Mouse (Mus musculus) ovary, postnatal 36 days (tissue): ENCODE results near the gene Gm28051.

Experiments
- DNase-seq: peaks from one replicate; pipeline ENCODE4 v3.0.0; 2022; ENCODE audit warnings: low spot score, mixed read lengths

The Gm28051 gene

DNA sequence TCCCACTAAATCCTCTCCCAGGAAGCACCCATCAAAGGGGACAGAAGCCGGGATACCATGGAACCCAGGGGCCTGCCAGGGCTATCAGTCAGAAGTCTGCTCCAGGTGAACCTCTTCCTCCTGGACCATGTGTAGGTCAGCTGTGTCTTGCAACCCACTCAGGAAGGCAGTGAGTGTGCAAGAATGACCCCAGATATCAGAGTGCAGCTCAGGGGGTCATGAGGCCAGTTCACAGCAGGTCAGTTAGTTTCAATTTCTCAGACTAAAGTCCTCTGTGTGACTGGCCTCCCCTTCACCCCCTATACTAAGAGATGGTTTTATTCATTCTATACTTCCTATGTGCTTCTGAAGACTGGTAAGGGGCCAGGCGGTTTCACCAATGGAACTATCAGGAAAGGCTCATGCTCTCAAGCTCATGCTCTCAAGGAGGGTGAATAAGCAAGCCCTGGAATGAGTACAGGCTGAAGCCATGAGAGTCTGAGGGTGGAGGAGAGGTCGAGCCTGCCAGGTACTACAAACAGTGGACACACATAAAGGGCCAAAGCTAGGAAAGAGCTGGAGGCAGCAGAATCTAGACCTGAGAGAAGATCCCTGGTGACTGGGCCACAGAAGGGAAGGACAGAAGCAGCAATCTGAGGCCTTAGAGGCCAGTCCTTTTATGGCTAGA is 72.7 kb downstream of the Gm28051 start:
- no peak for DNase-seq

GRCm38 (mm10) chr12:102683979-102684378 is 73.6 kb downstream of the Gm28051 start:
- no peak for DNase-seq

GRCm38 (mm10) chr12:102683438-102683837 is 74.1 kb downstream of the Gm28051 start:
- DNase-seq, result no peak

DNA sequence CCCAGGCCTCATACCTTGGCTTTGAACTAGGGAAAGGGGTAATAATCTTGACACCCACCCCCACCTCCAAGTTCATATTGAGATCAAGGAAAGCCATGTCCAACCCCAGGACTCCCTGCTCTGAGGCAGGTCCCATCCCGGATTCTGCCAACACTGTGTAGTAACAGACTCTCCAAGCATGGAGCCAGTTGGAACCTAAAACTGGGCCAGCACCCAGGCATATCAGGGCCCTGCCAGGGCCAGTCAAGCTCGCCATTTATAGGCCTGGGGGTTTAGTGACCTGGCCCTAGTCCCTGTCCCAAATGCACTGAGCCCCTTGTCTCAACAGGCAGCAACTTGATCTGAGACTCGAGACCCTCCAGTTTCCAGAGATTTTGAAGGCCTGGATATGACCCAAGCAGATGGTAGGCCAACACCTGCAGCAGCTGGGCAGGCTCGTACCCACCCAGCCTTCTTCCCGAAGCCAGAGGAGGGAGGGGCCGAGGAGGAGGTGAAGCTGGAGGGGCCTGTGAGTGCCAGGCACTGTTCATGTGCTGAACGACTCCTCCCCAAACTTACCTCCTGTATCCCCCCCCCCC is 74.8 kb downstream of the Gm28051 start:
- no peak for DNase-seq

DNA sequence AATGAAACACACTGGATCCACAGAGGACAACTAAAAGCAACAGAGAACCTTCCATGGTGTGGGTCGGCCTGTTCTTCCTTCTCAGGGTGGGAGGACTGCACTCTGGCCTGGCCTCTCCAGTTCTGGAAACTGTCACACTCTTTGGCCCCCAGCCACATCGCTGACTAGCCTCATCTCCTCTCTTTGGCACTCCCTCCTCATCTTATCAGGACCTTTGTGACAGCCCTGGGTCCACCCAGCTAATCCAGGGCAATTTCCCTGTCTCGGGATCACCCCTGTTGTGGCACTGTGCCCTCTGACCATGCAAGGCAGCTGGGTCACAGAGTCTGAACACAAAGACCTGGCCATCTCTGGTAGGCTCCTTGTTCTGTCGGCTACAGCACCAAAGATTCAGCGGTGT is 75.5 kb downstream of the Gm28051 start:
- DNase-seq, result no peak

- DNase-seq, result no peak
Observed at GRCm38 (mm10) chr12:102681590-102681989, 76.0 kb downstream of the Gm28051 start.

DNA sequence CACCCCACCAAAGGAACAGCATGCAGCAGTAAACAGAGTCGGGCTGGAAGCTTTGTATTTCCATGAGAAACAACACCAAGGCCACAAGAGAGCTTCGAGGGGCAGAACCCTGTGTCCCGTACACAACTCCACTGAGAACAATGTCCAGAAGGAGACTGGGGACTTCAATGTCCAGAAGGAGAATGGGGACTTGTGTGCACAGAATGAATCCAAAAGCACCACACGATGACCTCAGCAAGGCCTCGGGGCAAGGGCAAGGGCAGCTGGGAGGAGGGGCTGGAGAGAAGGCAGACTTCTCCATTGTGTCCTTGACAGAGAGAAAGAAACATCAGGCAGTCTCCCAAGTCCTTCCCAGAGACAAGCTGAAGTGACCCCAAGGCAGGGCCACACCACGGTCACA is 78.7 kb downstream of the Gm28051 start:
- peak; percentile 52 for DNase-seq

DNA sequence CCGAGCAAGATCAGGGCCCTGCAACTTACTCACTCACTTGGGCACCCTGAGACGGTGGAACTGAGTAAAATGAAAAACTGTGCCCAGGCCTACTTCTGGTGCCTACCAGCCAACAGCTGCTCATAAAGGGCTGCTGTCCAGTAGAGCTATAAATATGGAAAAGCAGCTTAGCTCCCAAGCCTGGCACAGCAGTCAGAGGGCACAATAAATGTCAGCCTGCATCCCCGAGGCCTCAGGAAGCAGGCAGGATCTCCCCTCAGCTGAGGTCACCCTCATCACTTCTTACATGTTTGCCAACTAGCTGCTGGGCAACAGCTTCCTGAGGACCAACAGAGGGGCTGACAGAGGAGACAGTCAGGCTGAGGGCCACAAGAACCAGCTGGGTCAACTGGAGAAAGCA is 80.5 kb downstream of the Gm28051 start:
- DNase-seq, result no peak

- DNase-seq, result no peak
Observed at GRCm38 (mm10) chr12:102674556-102674955, 83.0 kb downstream of the Gm28051 start.

DNA sequence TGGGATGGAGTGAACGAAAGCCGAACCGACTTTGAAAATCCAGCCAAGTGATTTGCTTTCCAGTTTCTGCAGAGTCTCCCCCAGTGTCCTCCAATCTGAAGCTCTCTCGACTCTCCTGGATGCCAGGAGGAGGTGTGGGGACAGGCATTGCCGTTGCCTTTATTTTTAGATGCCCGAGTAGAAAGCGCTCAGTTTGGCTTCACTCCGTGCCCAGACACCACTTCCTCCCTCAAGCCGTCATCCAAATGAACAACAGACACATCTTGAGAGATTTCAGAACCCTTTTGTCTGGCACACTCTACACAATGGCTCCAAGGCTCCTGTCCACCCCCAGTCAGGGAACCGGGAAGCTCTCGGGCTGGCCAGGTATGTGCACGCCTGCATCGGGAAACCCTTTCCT is 83.4 kb downstream of the Gm28051 start:
- no peak for DNase-seq

DNA sequence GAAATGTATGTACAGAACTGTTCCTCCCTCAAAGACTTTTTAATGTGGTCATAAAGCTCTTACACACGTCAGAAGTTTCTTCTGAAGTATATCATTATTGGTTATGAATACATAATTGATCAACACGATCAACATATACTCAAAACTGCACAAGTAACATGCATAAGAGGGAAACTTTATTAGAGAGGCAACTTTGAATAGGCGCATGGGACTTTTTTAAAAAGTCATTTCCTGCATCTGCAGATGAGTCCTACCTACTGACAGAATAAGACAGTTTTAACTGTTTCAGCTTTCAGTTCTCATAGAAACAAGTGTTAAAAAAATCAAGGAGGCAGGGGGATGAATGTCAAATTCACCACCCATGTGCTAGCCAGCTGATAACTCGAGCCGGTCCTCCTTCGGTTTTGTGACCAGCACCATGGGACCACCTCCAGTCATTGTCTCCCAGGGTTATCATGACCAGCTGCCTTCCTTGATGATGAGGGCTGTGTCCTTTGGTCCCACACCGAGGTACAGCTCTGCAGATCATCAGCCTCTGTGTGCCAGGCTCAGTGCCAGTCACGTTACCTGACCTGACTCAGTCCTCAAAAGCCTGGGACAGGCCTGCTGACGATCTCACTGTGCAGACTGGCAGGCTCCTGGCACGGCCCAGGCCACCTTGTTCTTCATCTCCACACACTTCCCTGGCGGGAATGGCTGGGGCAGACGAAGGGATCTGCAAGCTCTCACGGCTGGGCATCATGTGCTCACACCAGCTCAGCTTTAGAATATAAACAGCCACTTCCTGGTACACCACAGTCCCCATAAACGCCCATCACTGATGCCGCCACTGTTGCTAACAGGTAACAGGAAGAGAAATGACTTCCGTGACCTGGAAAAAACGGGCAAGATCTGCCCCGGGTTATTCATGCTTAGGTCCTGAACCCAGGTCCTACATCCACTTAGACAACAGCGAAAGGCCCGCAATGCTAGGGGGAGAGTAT is 84.4 kb downstream of the Gm28051 start:
- no peak for DNase-seq

GRCm38 (mm10) chr12:102672176-102672575 is 85.4 kb downstream of the Gm28051 start:
- DNase-seq, result no peak

DNA sequence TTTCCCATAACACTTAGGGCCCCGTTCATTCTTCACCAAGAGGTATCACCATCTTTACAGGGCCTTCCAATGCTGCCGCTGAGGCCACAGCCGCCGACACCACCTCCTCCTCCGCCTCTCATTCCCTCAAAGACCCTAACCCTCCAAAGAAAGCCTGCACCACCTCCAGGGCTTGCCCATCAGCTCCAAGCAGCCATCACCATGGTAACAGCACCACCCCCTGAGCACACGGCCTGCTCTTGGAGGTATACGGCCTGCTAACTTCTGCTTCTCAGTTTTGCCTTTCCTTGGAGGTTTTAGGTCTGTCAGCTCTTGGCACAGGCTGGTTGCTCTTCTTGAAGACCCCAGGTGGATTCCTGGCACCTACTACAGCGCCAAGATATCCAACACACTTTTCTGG is 86.7 kb downstream of the Gm28051 start:
- no peak for DNase-seq
